ENCODE assay signal across 21 mouse cellular contexts in genomic region chr2:34667820-34668219, GRCm38 (mm10).
DNase-seq lines count a peak whose midpoint lies in the region; ATAC-seq and TF ChIP-seq lines count a peak whose summit lies in the region.
"Had no signal": no experiment of that assay in that cellular context is flagged by ENCODE, and none has a peak within 500 bp of the region (broad histone marks: within the 10 kb centered on the region; RNA-seq: fewer than 3 reads in every experiment).

No protein-coding gene starts in this region.

- peak overlapping the region; percentile 12 for H3K4me2 ChIP-seq in forebrain, embryonic 13.5 days
- H3K4me2 ChIP-seq in forebrain, embryonic 11.5 days (ENCODE audit: low read depth, low read length, severe bottlenecking): no peak overlapping the region
- no peak overlapping the region for H3K4me2 ChIP-seq in midbrain, embryonic 11.5 days
- H3K4me2 ChIP-seq in midbrain, embryonic 13.5 days (replicated peaks): no peak overlapping the region
- no peak overlapping the region for H3K4me2 ChIP-seq in hindbrain, embryonic 13.5 days
- H3K4me2 ChIP-seq: limb, embryonic 12.5 days; liver, embryonic 15.5 days; lung, embryonic 14.5 days had no signal

- TF ChIP-seq POLR2A in brain, embryonic 14.5 days (IDR thresholded peaks at IDR 0.05; ENCODE audit: borderline replicate concordance, extremely low read depth, insufficient read depth, insufficient read length, poor library complexity, severe bottlenecking): no peak

- no peak for TF ChIP-seq CTCF in brain, embryonic 14.5 days (IDR thresholded peaks at IDR 0.05; ENCODE audit: borderline replicate concordance, extremely low read depth, insufficient read depth, insufficient read length)

- peak overlapping the region; percentile 16; the same call in 1 of the 2 replicates for H3K9ac ChIP-seq in forebrain, embryonic 13.5 days
- no peak overlapping the region for H3K9ac ChIP-seq in forebrain, embryonic 11.5 days (ENCODE audit: low read length)
- no peak overlapping the region for H3K9ac ChIP-seq in midbrain, embryonic 11.5 days (ENCODE audit: low read length)
- H3K9ac ChIP-seq in midbrain, embryonic 13.5 days (replicated peaks): no peak overlapping the region; the same call in 1 of the 2 replicates
- H3K9ac ChIP-seq in hindbrain, embryonic 13.5 days: 0 out of 2 replicates have a peak overlapping the region, but pooled peaks have one; percentile 11
- H3K9ac ChIP-seq: embryonic facial prominence, embryonic 13.5 days; heart, embryonic 15.5 days; limb, embryonic 12.5 days; liver, embryonic 15.5 days; lung, embryonic 14.5 days had no signal

- intact Hi-C loops in left cerebral cortex, postnatal 36 days (cut with DNase I): no loop called here

- no peaks in the 10 kb centered on the region for H3K36me3 ChIP-seq in forebrain, embryonic 13.5 days (ENCODE audit: poor library complexity, severe bottlenecking)
- no peaks in the 10 kb centered on the region for H3K36me3 ChIP-seq in forebrain, embryonic 11.5 days (ENCODE audit: control insufficient read depth, insufficient read depth, low read length)
- H3K36me3 ChIP-seq in midbrain, embryonic 11.5 days (ENCODE audit: control insufficient read depth, insufficient read depth, low read length): no peaks in the 10 kb centered on the region
- H3K36me3 ChIP-seq in midbrain, embryonic 13.5 days: no peaks in the 10 kb centered on the region
- H3K36me3 ChIP-seq in hindbrain, embryonic 13.5 days: no peaks in the 10 kb centered on the region
- H3K36me3 ChIP-seq: embryonic facial prominence, embryonic 13.5 days; heart, embryonic 15.5 days; limb, embryonic 12.5 days; liver, embryonic 15.5 days had no signal

- no peaks in the 10 kb centered on the region for H3K27me3 ChIP-seq in forebrain, embryonic 13.5 days
- H3K27me3 ChIP-seq in forebrain, embryonic 11.5 days (ENCODE audit: control insufficient read depth, insufficient read depth, low read length): no peaks in the 10 kb centered on the region
- H3K27me3 ChIP-seq in midbrain, embryonic 11.5 days (ENCODE audit: control insufficient read depth, insufficient read depth, low read length): no peaks in the 10 kb centered on the region
- no peaks in the 10 kb centered on the region; the same call in 1 of the 2 replicates for H3K27me3 ChIP-seq in midbrain, embryonic 13.5 days
- H3K27me3 ChIP-seq in hindbrain, embryonic 13.5 days: peaks cover 5% of the 10 kb centered on the region
- H3K27me3 ChIP-seq: heart, embryonic 15.5 days had no signal

- no peak overlapping the region for H3K27ac ChIP-seq in forebrain, embryonic 13.5 days
- no peak overlapping the region for H3K27ac ChIP-seq in forebrain, embryonic 11.5 days (ENCODE audit: low read depth, low read length)
- H3K27ac ChIP-seq in midbrain, embryonic 11.5 days (ENCODE audit: low read depth, low read length): no peak overlapping the region
- H3K27ac ChIP-seq in midbrain, embryonic 13.5 days: no peak overlapping the region
- peak overlapping the region; percentile 78 for H3K27ac ChIP-seq in hindbrain, embryonic 13.5 days
- H3K27ac ChIP-seq: embryonic facial prominence, embryonic 13.5 days; heart, embryonic 15.5 days; limb, embryonic 12.5 days; liver, embryonic 15.5 days had no signal

- WGBS in forebrain, embryonic 13.5 days: 15% methylated on average over 10 of the region's 10 CpGs
- WGBS in forebrain, embryonic 11.5 days: 19% methylated on average over 10 of the region's 10 CpGs
- WGBS in midbrain, embryonic 11.5 days: 32% methylated on average over 10 of the region's 10 CpGs
- 20% methylated on average over 10 of the region's 10 CpGs for whole genome bisulfite sequencing in midbrain, embryonic 13.5 days
- WGBS in hindbrain, embryonic 13.5 days: 12% methylated on average over 10 of the region's 10 CpGs

- no peak for DNase-seq in forebrain, embryonic 11.5 days (ENCODE audit: low spot score)
- DNase-seq in midbrain, embryonic 11.5 days (ENCODE audit: low spot score, missing footprints): peak; percentile 74
- peak; percentile 69 for DNase-seq in brain, embryonic 14.5 days (ENCODE audit: low read depth)
- DNase-seq in left cerebral cortex, postnatal 36 days (ENCODE audit: low spot score in 2 of 2): no peak
- DNase-seq in thymus, adult 18-20 months: no peak
- DNase-seq: adrenal gland, postnatal 14 days; cerebellum, adult 2 months; gastrocnemius, postnatal 10 days; kidney, adult 9 months; kidney, postnatal 10 days; lung, embryonic 14.5 days; lung, postnatal 14 days had no signal

- no peaks in the 10 kb centered on the region for H3K9me3 ChIP-seq in forebrain, embryonic 13.5 days (replicated peaks)
- no peaks in the 10 kb centered on the region for H3K9me3 ChIP-seq in forebrain, embryonic 11.5 days (ENCODE audit: control insufficient read depth, low read length)
- no peaks in the 10 kb centered on the region for H3K9me3 ChIP-seq in midbrain, embryonic 11.5 days (ENCODE audit: control insufficient read depth, low read length)
- no peaks in the 10 kb centered on the region for H3K9me3 ChIP-seq in midbrain, embryonic 13.5 days
- H3K9me3 ChIP-seq in hindbrain, embryonic 13.5 days: no peaks in the 10 kb centered on the region
- H3K9me3 ChIP-seq: embryonic facial prominence, embryonic 13.5 days; heart, embryonic 15.5 days; limb, embryonic 12.5 days; liver, embryonic 15.5 days had no signal

- peaks cover 18% of the 10 kb centered on the region for H3K4me1 ChIP-seq in forebrain, embryonic 13.5 days
- H3K4me1 ChIP-seq in forebrain, embryonic 11.5 days (replicated peaks; ENCODE audit: control insufficient read depth, insufficient read depth, low read length): no peaks in the 10 kb centered on the region; the same call in 1 of the 2 replicates
- H3K4me1 ChIP-seq in midbrain, embryonic 11.5 days (ENCODE audit: control insufficient read depth, insufficient read depth, low read length): peaks cover 3% of the 10 kb centered on the region; the same call in 1 of the 2 replicates
- H3K4me1 ChIP-seq in midbrain, embryonic 13.5 days (replicated peaks): peaks cover 31% of the 10 kb centered on the region
- peaks cover 45% of the 10 kb centered on the region for H3K4me1 ChIP-seq in hindbrain, embryonic 13.5 days (replicated peaks)

- no peak overlapping the region for H3K4me3 ChIP-seq in forebrain, embryonic 13.5 days
- H3K4me3 ChIP-seq in forebrain, embryonic 11.5 days (ENCODE audit: low read depth, low read length): no peak overlapping the region
- no peak overlapping the region for H3K4me3 ChIP-seq in midbrain, embryonic 11.5 days (ENCODE audit: low read depth, low read length)
- H3K4me3 ChIP-seq in midbrain, embryonic 13.5 days (replicated peaks): no peak overlapping the region
- no peak overlapping the region for H3K4me3 ChIP-seq in hindbrain, embryonic 13.5 days
- H3K4me3 ChIP-seq: embryonic facial prominence, embryonic 13.5 days; heart, embryonic 15.5 days; limb, embryonic 12.5 days; liver, embryonic 15.5 days had no signal

- ATAC-seq in forebrain, embryonic 13.5 days: no peak
- ATAC-seq in forebrain, embryonic 11.5 days (replicated peaks; ENCODE audit: low FRiP score): no peak
- no peak for ATAC-seq in midbrain, embryonic 11.5 days (ENCODE audit: low FRiP score)
- no peak for ATAC-seq in midbrain, embryonic 13.5 days
- no peak for ATAC-seq in hindbrain, embryonic 13.5 days (ENCODE audit: low FRiP score)
- ATAC-seq: CD4-positive, CD25-positive, alpha-beta regulatory T cell, adult 4 months; intestine, postnatal 0 days had no signal

Comparison
In these comparisons a context has a peak if more than half of its experiments do, and no peak if none do; other contexts are left out.
1. H3K9ac ChIP-seq: peak in forebrain, embryonic 13.5 days (single experiment) and hindbrain, embryonic 13.5 days (single experiment); none in forebrain, embryonic 11.5 days (single experiment), midbrain, embryonic 11.5 days (single experiment) and midbrain, embryonic 13.5 days (single experiment).
2. DNase-seq: peak in midbrain, embryonic 11.5 days (single experiment) and brain, embryonic 14.5 days (single experiment); none in forebrain, embryonic 11.5 days (single experiment), left cerebral cortex, postnatal 36 days (0 of 2) and thymus, adult 18-20 months (0 of 2).